Mouse (Mus musculus): ENCODE data around the gene Galnt10.
A peak's percentile ranks its signal among the peaks of the same experiment; 100 is the strongest.

Gene Galnt10

GRCm38 (mm10) chr11:57725926-57726325, 80.7 kb downstream of the Galnt10 start:
- no peak for DNase-seq (ENCODE audit: extremely low spot score)

DNA sequence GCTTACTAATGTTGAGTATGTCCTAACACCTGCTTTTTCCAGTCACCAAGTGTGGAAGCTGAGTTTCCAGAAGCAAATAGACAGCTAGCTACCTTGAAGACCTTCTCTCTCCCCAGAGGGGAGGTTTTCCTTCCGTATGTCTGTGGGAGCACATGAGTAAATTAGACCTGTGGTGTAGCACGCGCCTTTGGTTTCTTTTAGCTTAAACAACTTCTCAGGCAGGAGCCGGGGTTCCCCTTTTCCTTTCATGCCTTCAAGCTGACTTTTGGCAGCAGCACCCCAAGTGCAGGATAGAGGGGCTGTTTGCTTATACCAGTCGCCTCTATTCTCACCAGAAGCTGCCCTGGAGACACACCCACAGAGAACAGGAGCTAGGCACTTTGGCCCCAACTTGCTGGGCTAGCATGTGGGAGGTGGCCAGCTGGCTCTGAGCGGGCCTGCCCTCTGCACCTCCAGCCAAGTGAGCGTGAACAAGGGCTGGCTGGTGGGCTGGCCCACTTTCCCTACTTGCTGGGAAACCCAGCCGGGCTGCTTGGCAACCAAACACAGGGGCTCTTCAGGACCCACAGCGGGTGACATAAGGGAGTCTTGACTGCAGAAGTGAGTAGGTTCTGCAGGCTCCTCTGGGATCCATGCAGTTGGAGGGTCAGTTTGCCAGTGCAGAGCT, 82.2 kb downstream of the Galnt10 start:
- DNase-seq (ENCODE audit: extremely low spot score) = no peak

GRCm38 (mm10) chr11:57732410-57733281, 87.4 kb downstream of the Galnt10 start:
- DNase-seq (ENCODE audit: extremely low spot score) = no peak

DNA sequence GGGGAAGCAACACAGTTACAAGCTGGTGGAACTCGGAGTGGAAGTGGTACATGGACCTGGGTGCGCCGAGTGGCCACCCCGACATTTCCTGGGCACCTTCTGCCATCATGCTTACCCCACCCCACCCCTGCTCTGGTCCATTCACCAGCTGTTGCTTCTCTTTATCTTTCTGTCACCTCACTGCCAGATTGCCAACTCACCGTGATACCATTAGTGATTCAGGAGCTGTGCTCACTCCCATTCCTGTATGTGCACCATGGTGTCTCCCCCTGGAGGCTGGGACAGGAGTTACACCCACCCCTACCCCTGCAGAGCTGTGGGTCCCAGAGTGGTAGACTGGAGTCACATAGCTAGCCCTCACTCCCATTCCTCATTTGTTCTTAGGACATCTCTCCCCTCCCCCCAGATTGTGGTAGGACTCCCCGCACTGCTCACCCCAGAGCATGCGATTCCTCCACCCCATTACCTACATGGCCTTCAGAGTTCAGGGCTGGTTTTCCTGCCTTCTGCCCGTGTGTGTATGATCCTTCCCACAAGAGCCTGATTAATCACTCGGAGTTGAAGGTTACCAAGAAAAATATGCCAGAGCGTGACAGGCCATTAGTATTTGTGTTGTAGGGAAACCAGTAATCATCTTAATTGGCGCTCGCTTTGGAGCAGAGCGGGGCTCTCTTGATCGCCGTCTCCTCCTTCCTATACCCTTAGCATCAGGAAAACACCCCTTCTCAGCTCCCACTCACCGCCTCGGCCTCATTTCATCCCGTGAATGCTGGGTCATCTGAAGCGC, 102.2 kb downstream of the Galnt10 start:
- no peak for DNase-seq (ENCODE audit: extremely low spot score)

DNA sequence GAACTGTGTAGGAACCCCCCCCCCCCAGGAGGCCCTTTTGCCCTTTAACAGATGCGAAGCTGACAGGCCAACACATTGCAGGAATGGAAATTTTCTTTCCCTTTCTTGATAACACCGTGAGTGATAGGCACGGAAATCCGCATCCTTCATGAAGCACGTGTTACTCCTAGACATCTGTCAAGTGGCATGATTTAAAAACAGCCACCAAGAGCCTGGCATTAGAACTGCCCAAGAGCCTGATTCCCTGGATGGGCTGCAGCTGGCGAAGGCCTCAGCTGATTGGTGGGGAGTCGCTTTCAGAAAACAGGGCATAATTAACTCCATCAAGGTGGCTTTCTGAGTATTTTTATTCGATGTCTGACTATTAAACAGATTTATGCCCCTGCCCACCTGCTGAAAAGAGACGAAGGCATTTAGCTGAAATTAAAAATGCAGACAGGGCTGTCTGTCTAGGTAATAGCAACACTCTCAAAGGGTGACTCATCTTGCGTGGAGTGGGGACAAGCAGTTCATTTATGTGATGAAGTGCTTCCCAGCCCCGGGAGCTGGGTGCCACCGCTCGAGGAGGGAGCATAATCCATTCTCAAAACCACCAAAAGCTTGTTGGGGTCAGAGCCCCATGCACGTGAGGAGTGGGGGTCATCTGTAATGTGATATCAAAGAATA, 108.4 kb downstream of the Galnt10 start:
- DNase-seq (ENCODE audit: extremely low spot score) = no peak

DNA sequence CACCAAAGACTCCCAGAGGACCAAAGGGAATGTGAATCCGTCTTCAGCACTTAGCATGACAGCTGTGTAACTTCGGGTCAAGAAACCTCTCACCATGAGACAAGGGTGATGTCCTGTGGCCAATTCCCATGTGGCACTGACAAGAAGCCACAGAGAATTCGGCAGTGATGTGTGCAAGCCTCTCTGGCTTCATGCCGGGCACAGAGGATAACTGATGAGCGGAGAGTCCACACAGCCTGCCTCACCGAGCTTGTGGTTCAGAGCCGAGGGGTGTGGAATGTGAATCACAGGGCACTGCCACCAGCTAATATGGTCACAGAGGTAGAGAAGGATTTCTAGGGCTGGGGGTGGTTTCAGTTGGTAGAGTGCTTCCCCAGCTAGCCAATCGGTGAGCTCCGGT, 113.4 kb downstream of the Galnt10 start:
- DNase-seq (ENCODE audit: extremely low spot score) = no peak

GRCm38 (mm10) chr11:57760509-57761058, 115.3 kb downstream of the Galnt10 start:
- DNase-seq (ENCODE audit: extremely low spot score) = peak; percentile 43

GRCm38 (mm10) chr11:57761347-57761746, 116.1 kb downstream of the Galnt10 start:
- DNase-seq (ENCODE audit: extremely low spot score) = no peak

GRCm38 (mm10) chr11:57764124-57764523, 118.9 kb downstream of the Galnt10 start:
- no peak for DNase-seq (ENCODE audit: extremely low spot score)

GRCm38 (mm10) chr11:57766617-57767016, 121.4 kb downstream of the Galnt10 start:
- DNase-seq (ENCODE audit: extremely low spot score) = peak; percentile 54

DNA sequence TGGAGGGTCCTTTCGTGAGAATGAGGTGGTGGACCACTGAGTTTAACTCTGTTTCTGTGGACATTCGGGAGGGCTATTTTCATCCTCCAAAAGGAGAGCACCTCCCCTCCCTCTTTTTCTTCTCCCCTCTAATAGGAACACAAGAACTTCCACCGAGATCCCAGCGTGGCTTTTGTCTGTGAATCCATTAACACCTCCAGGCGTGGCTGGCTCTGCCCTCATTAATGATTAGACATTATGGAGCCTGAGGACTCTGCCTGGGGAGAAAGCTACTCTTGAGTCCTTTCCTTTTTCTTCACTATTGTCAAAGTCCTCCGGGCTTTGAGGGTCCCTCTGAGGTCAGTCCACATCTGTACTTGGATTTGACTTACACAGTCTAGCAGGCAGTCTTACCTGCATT, 121.9 kb downstream of the Galnt10 start:
- no peak for DNase-seq (ENCODE audit: extremely low spot score)

GRCm38 (mm10) chr11:57770776-57771175, 125.5 kb downstream of the Galnt10 start:
- DNase-seq (ENCODE audit: extremely low spot score) = no peak

- no peak for DNase-seq (ENCODE audit: extremely low spot score)
These were observed 126.4 kb downstream of the Galnt10 start for GRCm38 (mm10) chr11:57771676-57772075.

GRCm38 (mm10) chr11:57773479-57773878, 128.2 kb downstream of the Galnt10 start:
- DNase-seq (ENCODE audit: extremely low spot score) = peak; percentile 45

DNA sequence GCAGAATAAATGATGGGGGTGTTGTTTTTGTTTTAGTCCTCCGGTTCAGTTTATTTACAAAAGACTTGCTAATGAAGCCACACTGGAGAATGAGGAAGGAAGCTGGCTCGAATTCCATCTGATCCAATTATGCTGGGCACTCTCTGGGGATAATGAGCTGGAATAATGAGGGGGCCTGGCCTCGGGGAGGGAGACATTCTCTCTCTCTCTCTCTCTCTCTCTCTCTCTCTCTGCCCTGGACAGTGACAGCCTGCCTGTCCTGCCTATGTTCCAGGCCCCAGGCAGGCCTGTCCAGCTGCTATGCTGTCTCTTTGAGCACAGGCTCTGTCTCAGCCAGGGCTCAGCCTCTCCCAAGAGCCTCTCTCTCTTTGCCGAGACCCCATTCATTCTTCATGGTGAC, 128.7 kb downstream of the Galnt10 start:
- peak; percentile 56 for DNase-seq (ENCODE audit: extremely low spot score)

DNA sequence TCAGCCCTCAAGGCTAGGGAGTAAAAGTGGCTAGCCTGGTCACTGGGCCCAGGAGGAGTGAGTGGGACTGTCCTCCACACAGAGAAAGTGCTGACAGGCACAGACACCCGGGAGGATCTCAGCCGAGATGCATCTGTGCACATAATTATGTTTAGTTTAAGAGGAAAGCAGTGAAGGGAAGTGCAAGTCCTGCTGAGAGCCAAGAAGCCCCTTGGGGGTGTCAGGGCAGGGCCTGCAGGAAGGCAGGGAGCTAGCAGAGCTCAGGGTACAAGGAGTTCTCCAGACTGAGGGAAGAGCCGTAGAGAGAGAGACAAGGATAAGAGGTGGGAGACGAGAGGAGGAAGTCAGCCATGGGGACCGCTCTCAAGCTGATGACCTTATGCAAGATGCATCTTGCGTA, 130.6 kb downstream of the Galnt10 start:
- DNase-seq (ENCODE audit: extremely low spot score) = no peak

GRCm38 (mm10) chr11:57776546-57776945, 131.3 kb downstream of the Galnt10 start:
- no peak for DNase-seq (ENCODE audit: extremely low spot score)

- DNase-seq (ENCODE audit: extremely low spot score) = peak; percentile 73
These were observed 133.1 kb downstream of the Galnt10 start for GRCm38 (mm10) chr11:57778349-57778748.

- no peak for DNase-seq (ENCODE audit: extremely low spot score)
These were observed 134.6 kb downstream of the Galnt10 start for GRCm38 (mm10) chr11:57779824-57780223.

- peak; percentile 33 for DNase-seq (ENCODE audit: extremely low spot score)
These were observed 141.6 kb downstream of the Galnt10 start for GRCm38 (mm10) chr11:57786616-57787418.

GRCm38 (mm10) chr11:57787913-57788312, 142.7 kb downstream of the Galnt10 start:
- DNase-seq (ENCODE audit: extremely low spot score) = peak; percentile 55
